Mouse (Mus musculus) midbrain, embryonic 16.5 days (tissue): ENCODE measurements around the gene Rps7. TPM values are rescaled to one million over a fixed set of nuclear protein-coding genes. Genes with fewer than 3 reads are reported as not detected.

Source experiments
- ATAC-seq: fragments of 200-750 bp; cut with Nextera tagmentation; 2 replicates; pipeline ENCODE4 v1.8.0; 2017; ENCODE audit warnings: moderate TSS enrichment
- H3K27ac ChIP-seq: fragments of 300-500 bp; sonication (generic); 2 replicates; pipeline ENCODE4 v1.5.1; 2014; ENCODE audit warnings: mild to moderate bottlenecking, low read length, mixed read lengths
- H3K27me3 ChIP-seq: fragments of 300-500 bp; sonication (generic); 2 replicates; pipeline ENCODE4 v1.6.1; 2014; ENCODE audit warnings: low read depth, low read length, mixed read lengths; ENCODE audit not compliant: control insufficient read depth, insufficient read depth
- H3K36me3 ChIP-seq: fragments of 300-500 bp; sonication (generic); 2 replicates; pipeline ENCODE4 v1.6.1; 2014; ENCODE audit warnings: mild to moderate bottlenecking, low read length, moderate library complexity, mixed read lengths; ENCODE audit not compliant: control insufficient read depth, insufficient read depth
- H3K4me1 ChIP-seq: fragments of 300-500 bp; sonication (generic); 2 replicates; pipeline ENCODE4 v1.6.1; 2014; ENCODE audit warnings: mild to moderate bottlenecking, low read length, mixed read lengths; ENCODE audit not compliant: control insufficient read depth, insufficient read depth
- H3K4me2 ChIP-seq: fragments of 300-500 bp; sonication (generic); 2 replicates; pipeline ENCODE4 v1.6.1; 2014; ENCODE audit warnings: mild to moderate bottlenecking, low read length, mixed read lengths
- H3K4me3 ChIP-seq: fragments of 300-500 bp; sonication (generic); 2 replicates; pipeline ENCODE4 v1.5.1; 2014; ENCODE audit warnings: low read depth, mild to moderate bottlenecking, low read length, moderate library complexity, mixed read lengths
- H3K9ac ChIP-seq: fragments of 300-500 bp; sonication (generic); 2 replicates; pipeline ENCODE4 v1.6.1; 2014; ENCODE audit warnings: low read depth, low read length, mixed read lengths
- H3K9me3 ChIP-seq: fragments of 300-500 bp; sonication (generic); replicated peaks from 2 replicates; pipeline ENCODE4 v1.6.1; 2014; ENCODE audit warnings: mild to moderate bottlenecking, low read length, mixed read lengths; ENCODE audit not compliant: control insufficient read depth, poor library complexity, severe bottlenecking
- WGBS: fragments of 180-500 bp; shearing (Covaris S2); extraction: QIAGEN DNeasy Blood & Tissue Kit; methylation state at CpG from one replicate; pipeline ENCODE4 v1.1.7; 2014; 5-methylcytosine and 5-hydroxymethylcytosine counted together
- polyA plus RNA-seq: library from polyadenylated mRNA; unstranded; fragments of >200 nt; fragmentation: Nextera tagmentation; extraction: Ambion mirVana; gene quantifications from 2 replicates; pipeline ENCODE4 v1.2.1, GENCODE M21; 2015

Gene Rps7
- polyA plus RNA-seq, 1 experiment from 2014 or later: 390 TPM

DNA sequence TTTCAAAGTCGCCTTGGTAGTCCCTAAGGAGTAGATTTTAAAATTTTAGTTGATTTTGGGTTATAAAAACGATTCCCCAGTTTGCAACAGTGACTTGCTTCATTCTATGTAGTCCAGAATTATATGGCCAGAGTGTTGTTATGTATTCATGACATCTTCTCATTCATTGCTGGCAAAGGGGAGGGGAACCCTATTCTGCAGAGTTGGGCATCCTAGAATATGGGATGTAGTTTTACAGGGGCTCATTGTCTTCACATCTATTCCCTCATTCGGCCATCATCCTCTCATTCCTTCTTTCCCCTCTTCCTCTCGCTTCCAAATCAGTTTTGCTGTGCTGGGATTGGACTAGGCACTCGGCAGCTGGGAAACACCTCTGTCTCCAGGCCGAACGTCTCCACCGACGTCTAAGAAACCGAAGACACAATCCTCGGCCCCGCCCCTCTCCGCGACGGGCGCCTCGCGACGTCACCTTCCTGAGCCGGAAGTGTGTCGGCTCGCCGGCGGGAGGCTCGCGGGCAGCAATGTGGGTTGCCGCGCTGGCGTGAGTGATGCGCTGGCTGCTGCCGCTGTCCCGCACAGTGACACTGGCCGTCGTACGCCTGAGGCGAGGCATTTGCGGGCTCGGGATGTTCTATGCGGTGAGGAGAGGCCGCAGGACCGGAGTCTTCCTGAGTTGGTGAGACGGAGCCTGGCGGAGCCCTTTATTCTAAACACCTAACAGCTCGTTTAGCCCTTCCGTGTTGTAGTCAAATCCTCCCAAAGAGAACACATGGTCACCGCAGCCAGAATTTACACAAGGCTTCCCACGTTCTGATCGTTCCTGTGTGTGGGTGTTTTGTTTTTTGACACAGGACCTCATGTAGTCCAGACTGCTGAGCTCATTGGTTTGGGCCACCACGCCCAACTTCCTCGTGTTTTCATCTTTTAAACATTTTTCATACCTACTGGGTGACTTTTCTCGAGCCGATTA lies 13.7 kb upstream of the Rps7 start, which contains the start of gene Rnaseh1:
Rnaseh1 (plus strand) TSS at position 462 of the 970 bp plus-strand sequence.
- H3K4me2 ChIP-seq: peak within 1 kb of the TSS; percentile 80
- H3K9me3 ChIP-seq: no peaks in the 10 kb centered on the region
- peaks cover 5% of the 10 kb centered on the region for H3K36me3 ChIP-seq
- H3K27me3 ChIP-seq: no peaks in the 10 kb centered on the region
- 1% methylated on average over 51 of the region's 52 CpGs for WGBS
- H3K27ac ChIP-seq: peak within 1 kb of the TSS; percentile 86
- peaks cover 12% of the 10 kb centered on the region for H3K4me1 ChIP-seq
- peak; percentile 96 for ATAC-seq
- peak within 1 kb of the TSS; percentile 87 for H3K4me3 ChIP-seq
- H3K9ac ChIP-seq: peak within 1 kb of the TSS; percentile 82

DNA sequence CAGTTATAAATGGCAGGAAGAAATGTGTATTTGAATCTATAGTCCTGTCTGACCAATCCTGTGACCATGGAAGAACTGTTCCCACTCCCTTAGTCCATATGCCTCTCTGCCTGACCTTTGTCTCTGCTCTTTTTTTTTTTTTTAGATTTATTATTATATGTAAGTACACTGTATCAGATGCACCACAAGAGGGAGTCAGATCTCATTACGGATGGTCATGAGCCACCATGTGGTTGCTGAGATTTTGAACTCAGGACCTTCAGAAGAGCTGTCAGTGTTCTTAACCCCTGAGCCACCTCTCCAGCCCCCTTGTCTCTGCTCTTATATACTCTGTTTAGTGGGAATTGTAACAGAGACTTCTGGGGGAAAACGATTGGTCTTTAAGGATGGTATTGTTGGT lies 3.0 kb upstream of the Rps7 start:
- H3K4me1 ChIP-seq: peaks cover 11% of the 10 kb centered on the region
- H3K27ac ChIP-seq: no peak overlapping the region
- 76% methylated on average over 2 of the region's 2 CpGs for WGBS
- H3K4me2 ChIP-seq: no peak overlapping the region
- ATAC-seq: no peak
- H3K9me3 ChIP-seq: no peaks in the 10 kb centered on the region
- H3K36me3 ChIP-seq: no peaks in the 10 kb centered on the region; the same call in 1 of the 2 replicates
- no peaks in the 10 kb centered on the region for H3K27me3 ChIP-seq
- H3K4me3 ChIP-seq: no peak overlapping the region
- no peak overlapping the region for H3K9ac ChIP-seq

- Histone ChIP-seq H3K9ac (no peak overlapping the region), H3K27me3 (no peaks in the 10 kb centered on the region), H3K36me3 (peaks cover 16% of the 10 kb centered on the region), H3K4me3 (peak overlapping the region; percentile 84), H3K9me3 (no peaks in the 10 kb centered on the region), H3K27ac (no peak overlapping the region; the same call in 1 of the 2 replicates), H3K4me1 (peaks cover 14% of the 10 kb centered on the region), H3K4me2 (peak overlapping the region; percentile 56)
- ATAC-seq: no peak
- whole genome bisulfite sequencing: 92% methylated on average over 6 of the region's 6 CpGs
These were observed 790 bp upstream of the Rps7 start for GRCm38 (mm10) chr12:28636543-28636942.

GRCm38 (mm10) chr12:28635058-28635534 lies 657 bp downstream of the Rps7 start:
- 2% methylated on average over 23 of the region's 23 CpGs for WGBS
- Histone ChIP-seq H3K9ac (peak overlapping the region; percentile 94), H3K36me3 (peaks cover 23% of the 10 kb centered on the region), H3K27me3 (no peaks in the 10 kb centered on the region), H3K4me1 (peaks cover 14% of the 10 kb centered on the region), H3K4me3 (peak overlapping the region; percentile 84), H3K4me2 (peak overlapping the region; percentile 87), H3K9me3 (no peaks in the 10 kb centered on the region), H3K27ac (peak overlapping the region; percentile 87)
- ATAC-seq: peak; percentile 25; the same call in 1 of the 2 replicates

DNA sequence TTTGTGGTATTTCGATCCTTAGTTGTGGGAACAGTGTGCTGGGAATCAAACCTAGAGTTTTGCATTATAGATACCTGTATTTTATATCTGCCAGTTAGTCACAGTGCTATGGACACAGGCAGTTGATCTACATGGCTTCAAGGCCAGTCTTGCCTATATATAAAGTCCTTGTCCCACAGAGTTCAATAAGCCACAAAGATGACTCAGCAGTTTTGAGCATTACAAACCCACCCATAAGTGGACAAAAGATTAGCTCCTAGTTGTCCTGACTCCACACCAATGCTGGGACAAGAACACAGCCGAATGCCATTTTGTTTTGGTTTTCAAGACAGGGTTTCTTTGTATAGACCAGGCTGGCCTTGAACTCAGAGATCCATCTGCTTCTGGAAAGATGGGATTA lies 7.3 kb downstream of the Rps7 start:
- H3K4me3 ChIP-seq: no peak overlapping the region
- H3K27ac ChIP-seq: no peak overlapping the region
- H3K9ac ChIP-seq: no peak overlapping the region
- peaks cover under 1% of the 10 kb centered on the region; the same call in 1 of the 2 replicates for H3K4me1 ChIP-seq
- no peaks in the 10 kb centered on the region for H3K27me3 ChIP-seq
- ATAC-seq: no peak
- H3K4me2 ChIP-seq: no peak overlapping the region
- 93% methylated on average over 2 of the region's 2 CpGs for WGBS
- H3K9me3 ChIP-seq: no peaks in the 10 kb centered on the region
- H3K36me3 ChIP-seq: peaks cover 33% of the 10 kb centered on the region

DNA sequence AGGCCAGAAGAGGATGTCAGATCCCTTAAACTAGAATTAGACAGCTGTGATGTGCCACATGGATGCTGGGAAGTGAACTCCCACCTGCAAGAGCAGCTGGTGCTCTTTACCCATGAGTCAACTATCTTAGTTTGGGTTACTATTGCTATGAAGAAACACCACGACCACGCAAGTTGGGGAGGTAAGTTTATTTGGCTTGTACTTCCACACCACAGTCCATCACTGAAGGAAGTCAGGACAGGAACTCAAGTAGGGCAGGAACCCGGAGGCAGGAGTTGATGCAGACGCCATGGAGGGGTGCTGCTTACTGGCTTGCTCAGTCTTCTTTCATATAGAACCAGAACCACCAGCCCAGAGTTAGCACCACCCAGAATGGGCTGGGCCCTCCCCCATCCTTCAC lies 8.7 kb downstream of the Rps7 start:
- no peak for ATAC-seq
- no peak overlapping the region for H3K4me3 ChIP-seq
- no peak overlapping the region for H3K27ac ChIP-seq
- H3K36me3 ChIP-seq: peaks cover 24% of the 10 kb centered on the region
- H3K9me3 ChIP-seq: no peaks in the 10 kb centered on the region
- no peak overlapping the region for H3K4me2 ChIP-seq
- no peaks in the 10 kb centered on the region for H3K27me3 ChIP-seq
- H3K9ac ChIP-seq: no peak overlapping the region
- WGBS: 77% methylated on average over 4 of the region's 4 CpGs
- no peaks in the 10 kb centered on the region for H3K4me1 ChIP-seq

- Histone ChIP-seq H3K36me3 (peaks cover 15% of the 10 kb centered on the region), H3K4me2 (no peak overlapping the region), H3K9me3 (no peaks in the 10 kb centered on the region), H3K4me3 (no peak overlapping the region), H3K9ac (no peak overlapping the region), H3K4me1 (no peaks in the 10 kb centered on the region), H3K27ac (no peak overlapping the region), H3K27me3 (no peaks in the 10 kb centered on the region)
- 90% methylated on average over 7 of the region's 7 CpGs for WGBS
- no peak for ATAC-seq
These were observed 10.3 kb downstream of the Rps7 start for GRCm38 (mm10) chr12:28625407-28625806.

- Histone ChIP-seq H3K27me3 (no peaks in the 10 kb centered on the region), H3K36me3 (peaks cover 7% of the 10 kb centered on the region), H3K27ac (no peak overlapping the region), H3K4me1 (no peaks in the 10 kb centered on the region), H3K9ac (no peak overlapping the region), H3K4me3 (no peak overlapping the region), H3K9me3 (no peaks in the 10 kb centered on the region), H3K4me2 (no peak overlapping the region)
- 93% methylated on average over 2 of the region's 2 CpGs for WGBS
- ATAC-seq: no peak
These were observed 11.5 kb downstream of the Rps7 start for GRCm38 (mm10) chr12:28624251-28624650.

DNA sequence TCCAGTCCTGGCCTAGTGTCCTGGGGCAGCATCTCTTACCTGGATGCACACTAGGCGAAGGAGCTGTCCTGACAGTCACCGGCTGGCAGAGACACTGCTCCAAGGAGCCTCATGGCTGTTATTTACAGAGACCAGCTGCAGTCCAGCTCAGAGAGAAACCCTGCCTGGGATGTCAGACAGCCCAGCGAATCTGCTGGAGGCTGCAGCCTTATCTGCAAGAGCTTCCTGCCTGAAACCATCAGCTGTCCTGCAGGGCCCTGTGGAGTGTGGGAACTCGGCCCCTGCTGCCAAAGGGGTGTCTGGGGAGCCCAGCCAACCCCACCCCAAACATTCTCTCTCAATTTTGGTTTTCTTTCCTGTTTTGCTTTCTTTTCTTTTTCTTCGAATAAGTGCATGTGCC lies 12.6 kb downstream of the Rps7 start, which contains the start of gene Colec11:
Colec11 (minus strand) TSS at position 183 of the 400 bp plus-strand sequence.
- Histone ChIP-seq H3K27me3 (no peaks in the 10 kb centered on the region), H3K36me3 (no peaks in the 10 kb centered on the region; the same call in 1 of the 2 replicates), H3K4me2 (no peak within 1 kb of the TSS), H3K9ac (no peak within 1 kb of the TSS), H3K27ac (no peak within 1 kb of the TSS), H3K9me3 (no peaks in the 10 kb centered on the region), H3K4me3 (no peak within 1 kb of the TSS), H3K4me1 (no peaks in the 10 kb centered on the region)
- 66% methylated on average over 5 of the region's 5 CpGs for WGBS
- no peak for ATAC-seq
